Mouse (Mus musculus) lung, postnatal 0 days (tissue): ENCODE results near the gene Cemip. TPM values are rescaled to one million over a fixed set of nuclear protein-coding genes. Genes with fewer than 3 reads are reported as not detected.

Source experiments
- ATAC-seq: fragments of 200-750 bp; cut with Nextera tagmentation; 2 replicates; pipeline ENCODE4 v1.8.0; 2017; ENCODE audit warnings: moderate library complexity
- DNase-seq: peaks from one replicate; pipeline ENCODE4 v3.0.0-alpha.2; 2016; ENCODE audit warnings: low spot score
- H3K27ac ChIP-seq: fragments of 300-500 bp; sonication (generic); 2 replicates; pipeline ENCODE4 v1.5.1; 2014; ENCODE audit warnings: antibody characterized with exemption, mild to moderate bottlenecking, low read length, mixed read lengths
- H3K27me3 ChIP-seq: fragments of 300-500 bp; sonication (generic); replicated peaks from 2 replicates; pipeline ENCODE4 v1.6.1; 2014; ENCODE audit warnings: low read length, mixed read lengths; ENCODE audit not compliant: insufficient read depth
- H3K36me3 ChIP-seq: fragments of 300-500 bp; sonication (generic); 2 replicates; pipeline ENCODE4 v1.6.1; 2014; ENCODE audit warnings: low read length, mixed read lengths; ENCODE audit not compliant: insufficient read depth
- H3K4me1 ChIP-seq: fragments of 300-500 bp; sonication (generic); 2 replicates; pipeline ENCODE4 v1.6.1; 2014; ENCODE audit warnings: antibody characterized with exemption, low read depth, low read length, mixed read lengths; ENCODE audit not compliant: insufficient read depth
- H3K4me2 ChIP-seq: fragments of 300-500 bp; sonication (generic); replicated peaks from 2 replicates; pipeline ENCODE4 v1.6.1; 2014; ENCODE audit warnings: low read depth, mild to moderate bottlenecking, low read length, moderate library complexity, mixed read lengths
- H3K4me3 ChIP-seq: fragments of 300-500 bp; sonication (generic); 2 replicates; pipeline ENCODE4 v1.5.1; 2014; ENCODE audit warnings: low read depth, low read length
- H3K9ac ChIP-seq: fragments of 300-500 bp; sonication (generic); replicated peaks from 2 replicates; pipeline ENCODE4 v1.6.1; 2014; ENCODE audit warnings: low read depth, mild to moderate bottlenecking
- H3K9me3 ChIP-seq: fragments of 300-500 bp; sonication (generic); 2 replicates; pipeline ENCODE4 v1.6.1; 2016; ENCODE audit warnings: low read length, mixed read lengths
- CTCF ChIP-seq: IDR thresholded peaks from 2 replicates; pipeline ENCODE4 v1.5.1; 2016; ENCODE audit warnings: antibody characterized with exemption, mild to moderate bottlenecking
- EP300 ChIP-seq: IDR thresholded peaks from 2 replicates; pipeline ENCODE4 v1.6.1; 2016; ENCODE audit warnings: antibody characterized with exemption, mild to moderate bottlenecking, control low read depth
- WGBS: fragments of 180-500 bp; shearing (Covaris S2); extraction: QIAGEN DNeasy Blood & Tissue Kit; methylation state at CpG from one replicate; pipeline ENCODE4 v1.1.7; 2014; 5-methylcytosine and 5-hydroxymethylcytosine counted together
- polyA plus RNA-seq: library from polyadenylated mRNA; unstranded; fragments of >200 nt; fragmentation: Nextera tagmentation; extraction: Ambion mirVana; gene quantifications from 2 replicates; pipeline ENCODE4 v1.2.1, GENCODE M21; 2015

Cemip gene
- polyA plus RNA-seq, 1 experiment from 2014 or later, result 0.57 TPM

- ATAC-seq, result no peak
- H3K27me3 ChIP-seq, result no peaks in the 10 kb centered on the region
- no peak overlapping the region for H3K9ac ChIP-seq
- no peaks in the 10 kb centered on the region for H3K36me3 ChIP-seq
- H3K4me2 ChIP-seq, result no peak overlapping the region
- no peak for DNase-seq
- H3K27ac ChIP-seq, result no peak overlapping the region
- no peak for TF ChIP-seq CTCF
- no peak for TF ChIP-seq EP300
- no peak overlapping the region for H3K4me3 ChIP-seq
- H3K4me1 ChIP-seq, result no peaks in the 10 kb centered on the region; the same call in 1 of the 2 replicates
- no peaks in the 10 kb centered on the region for H3K9me3 ChIP-seq
- 73% methylated on average over 1 of the region's 1 CpGs for WGBS
Measured at GRCm38 (mm10) chr7:84026950-84027585, 59.2 kb downstream of the Cemip start.

- no peak for TF ChIP-seq CTCF
- TF ChIP-seq EP300, result no peak
Measured at GRCm38 (mm10) chr7:84026090-84026489, 60.2 kb downstream of the Cemip start.

GRCm38 (mm10) chr7:84023466-84023865, 62.8 kb downstream of the Cemip start:
- Histone ChIP-seq H3K4me1 (no peaks in the 10 kb centered on the region), H3K36me3 (no peaks in the 10 kb centered on the region), H3K9ac (no peak overlapping the region), H3K9me3 (no peaks in the 10 kb centered on the region), H3K4me3 (no peak overlapping the region), H3K4me2 (no peak overlapping the region), H3K27me3 (no peaks in the 10 kb centered on the region), H3K27ac (no peak overlapping the region)
- no peak for DNase-seq
- WGBS, result 44% methylated on average over 6 of the region's 6 CpGs
- ATAC-seq, result no peak
- TF ChIP-seq CTCF (no peak), EP300 (no peak)

More at GRCm38 (mm10) chr7:84026090-84026489, 60.2 kb downstream of the Cemip start:
- H3K9me3 ChIP-seq, result no peaks in the 10 kb centered on the region
- ATAC-seq (no peak), DNase-seq (peak; percentile 8)
- H3K27ac ChIP-seq, result no peak overlapping the region
- 41% methylated on average over 4 of the region's 4 CpGs for WGBS
- H3K4me2 ChIP-seq, result no peak overlapping the region
- no peak overlapping the region for H3K4me3 ChIP-seq
- no peak overlapping the region for H3K9ac ChIP-seq
- H3K4me1 ChIP-seq, result no peaks in the 10 kb centered on the region; the same call in 1 of the 2 replicates
- no peaks in the 10 kb centered on the region for H3K27me3 ChIP-seq
- no peaks in the 10 kb centered on the region for H3K36me3 ChIP-seq

- no peak for DNase-seq
- H3K27ac ChIP-seq, result no peak overlapping the region
- no peak for ATAC-seq
- no peak overlapping the region for H3K9ac ChIP-seq
- H3K4me1 ChIP-seq, result peaks cover 5% of the 10 kb centered on the region; the same call in 1 of the 2 replicates
- H3K9me3 ChIP-seq, result no peaks in the 10 kb centered on the region
- H3K4me3 ChIP-seq, result no peak overlapping the region
- H3K4me2 ChIP-seq, result no peak overlapping the region
- WGBS, result 54% methylated on average over 3 of the region's 3 CpGs
- TF ChIP-seq EP300 (no peak), CTCF (no peak)
- H3K27me3 ChIP-seq, result no peaks in the 10 kb centered on the region
- H3K36me3 ChIP-seq, result no peaks in the 10 kb centered on the region
Measured at GRCm38 (mm10) chr7:84022462-84022861, 63.8 kb downstream of the Cemip start.

GRCm38 (mm10) chr7:84019381-84019780, 66.9 kb downstream of the Cemip start:
- DNase-seq, result no peak
- Histone ChIP-seq H3K9me3 (no peaks in the 10 kb centered on the region), H3K4me1 (peaks cover 5% of the 10 kb centered on the region; the same call in 1 of the 2 replicates), H3K27me3 (no peaks in the 10 kb centered on the region), H3K27ac (no peak overlapping the region), H3K9ac (no peak overlapping the region), H3K36me3 (no peaks in the 10 kb centered on the region), H3K4me2 (no peak overlapping the region), H3K4me3 (no peak overlapping the region)
- ATAC-seq, result no peak
- TF ChIP-seq EP300, result no peak
- TF ChIP-seq CTCF, result no peak

- H3K4me1 ChIP-seq, result peaks cover 5% of the 10 kb centered on the region; the same call in 1 of the 2 replicates
- ATAC-seq (peak; percentile 68), DNase-seq (peak; percentile 57)
- TF ChIP-seq CTCF (peak; percentile 29; the same call in 1 of the 2 replicates), EP300 (no peak)
- H3K4me2 ChIP-seq, result no peak overlapping the region
- no peak overlapping the region for H3K4me3 ChIP-seq
- no peak overlapping the region for H3K27ac ChIP-seq
- 33% methylated on average over 5 of the region's 5 CpGs for WGBS
- H3K27me3 ChIP-seq, result no peaks in the 10 kb centered on the region
- H3K36me3 ChIP-seq, result no peaks in the 10 kb centered on the region
- H3K9me3 ChIP-seq, result no peaks in the 10 kb centered on the region
- no peak overlapping the region for H3K9ac ChIP-seq
Measured at GRCm38 (mm10) chr7:84018291-84019266, 67.7 kb downstream of the Cemip start.
